Comparison of ENCODE assay signal across 21 mouse cellular contexts in the genomic region with DNA sequence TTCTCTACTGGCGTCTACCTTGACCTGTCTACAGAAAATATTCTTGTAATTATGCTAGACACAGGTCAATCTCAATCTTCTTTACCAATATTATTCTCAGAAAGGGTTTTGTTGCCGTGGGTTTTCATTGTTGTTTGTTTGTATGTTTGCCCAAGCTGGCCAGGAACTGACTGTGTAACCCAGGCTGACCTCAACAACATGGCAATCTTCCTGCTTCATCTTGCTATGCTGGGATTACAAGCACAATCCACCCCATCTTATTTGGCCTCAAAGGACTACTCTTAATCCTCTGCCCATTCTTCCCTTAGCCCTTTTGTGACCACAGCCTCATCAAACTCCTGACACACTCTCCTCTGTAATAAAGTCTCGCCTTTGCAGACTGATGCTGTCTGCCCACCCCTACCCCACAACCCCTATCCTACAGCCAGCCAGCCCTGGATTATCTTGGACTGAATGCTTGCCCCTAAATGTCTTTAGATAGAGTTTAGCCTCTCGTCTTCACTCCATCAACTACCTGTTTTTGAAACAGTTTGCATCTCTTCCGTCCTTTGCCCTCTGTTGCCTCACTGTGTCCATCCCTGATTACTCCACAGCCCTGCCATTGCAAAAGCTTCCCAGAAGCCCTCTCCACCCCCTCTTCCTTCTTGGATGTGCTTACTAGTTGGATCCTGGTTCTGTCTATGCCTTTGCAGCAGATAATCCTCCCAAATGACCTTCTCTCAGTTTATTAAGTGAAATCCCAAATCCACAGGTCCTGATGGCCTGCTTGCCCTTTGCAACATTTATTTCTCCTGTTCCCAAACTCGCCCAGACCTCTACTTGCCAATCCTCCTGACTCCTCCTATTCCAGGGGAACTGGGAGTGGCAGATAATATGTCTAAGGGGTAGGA. TPM values are rescaled to one million over a fixed set of nuclear protein-coding genes. Genes with fewer than 3 reads are reported as not detected.
"Had no signal": no experiment of that assay in that cellular context is flagged by ENCODE, and none has a peak within 500 bp of the region (broad histone marks: within the 10 kb centered on the region; RNA-seq: fewer than 3 reads in every experiment).

No protein-coding gene starts in this region.

- H3K36me3 ChIP-seq: intestine, embryonic 15.5 days; limb, embryonic 12.5 days; liver, embryonic 13.5 days; lung, embryonic 15.5 days; midbrain, embryonic 12.5 days; neural tube, embryonic 15.5 days had no signal

- H3K27ac ChIP-seq: intestine, embryonic 15.5 days; layer of hippocampus, adult 2 months; limb, embryonic 12.5 days; liver, embryonic 13.5 days; lung, embryonic 15.5 days; midbrain, embryonic 12.5 days; neural tube, embryonic 15.5 days had no signal

- H3K4me2 ChIP-seq: intestine, embryonic 15.5 days; limb, embryonic 12.5 days; liver, embryonic 13.5 days; lung, embryonic 15.5 days; midbrain, embryonic 12.5 days; neural tube, embryonic 15.5 days had no signal

- H3K4me3 ChIP-seq: intestine, embryonic 15.5 days; layer of hippocampus, adult 2 months; limb, embryonic 12.5 days; liver, embryonic 13.5 days; lung, embryonic 15.5 days; midbrain, embryonic 12.5 days; myocyte; neural tube, embryonic 15.5 days had no signal

- H3K9ac ChIP-seq: intestine, embryonic 15.5 days; limb, embryonic 12.5 days; liver, embryonic 13.5 days; lung, embryonic 15.5 days; midbrain, embryonic 12.5 days; neural tube, embryonic 15.5 days had no signal

- H3K9me3 ChIP-seq: intestine, embryonic 15.5 days; limb, embryonic 12.5 days; liver, embryonic 13.5 days; lung, embryonic 15.5 days; midbrain, embryonic 12.5 days; neural tube, embryonic 15.5 days had no signal

- H3K4me1 ChIP-seq: intestine, embryonic 15.5 days; limb, embryonic 12.5 days; liver, embryonic 13.5 days; lung, embryonic 15.5 days; midbrain, embryonic 12.5 days; neural tube, embryonic 15.5 days had no signal

- DNase-seq: kidney, adult 18-20 months; kidney, postnatal 10 days; kidney, postnatal 4 days; liver, embryonic 13.5 days; right cerebral cortex, adult 18-20 months; right cerebral cortex, postnatal 25 days; thymus, postnatal 36 days had no signal

- ATAC-seq: intestine, embryonic 15.5 days had no signal

RNA-seq across cellular contexts. Expression of gene Wfdc21, which starts 0.9 kb away (rescaled TPM):
- total RNA-seq: layer of hippocampus, adult 2 months; layer of hippocampus, postnatal 10 days; left cerebral cortex, postnatal 36 days; midbrain, postnatal 0 days had no signal
- polyA plus RNA-seq: intestine, embryonic 15.5 days; kidney, embryonic 14.5 days; limb, embryonic 12.5 days; midbrain, embryonic 12.5 days; midbrain, postnatal 0 days; myocyte; neural tube, embryonic 11.5 days; small intestine, adult 2 months; stomach, embryonic 14.5 days had no signal

RNA-seq across cellular contexts. Expression of gene Wfdc18, which starts 38.8 kb away (rescaled TPM):
- total RNA-seq: layer of hippocampus, postnatal 10 days; midbrain, postnatal 0 days had no signal
- polyA plus RNA-seq: kidney, embryonic 14.5 days; limb, embryonic 12.5 days; liver, embryonic 13.5 days; midbrain, embryonic 12.5 days; myocyte; neural tube, embryonic 11.5 days; neural tube, embryonic 15.5 days; small intestine, adult 2 months had no signal

RNA-seq across cellular contexts. Expression of gene Wfdc17, which starts 43.8 kb away (rescaled TPM):
- total RNA-seq: layer of hippocampus, adult 2 months; layer of hippocampus, postnatal 10 days; left cerebral cortex, postnatal 36 days; midbrain, postnatal 0 days had no signal
- polyA plus RNA-seq: myocyte; neural tube, embryonic 11.5 days had no signal
